Mouse (Mus musculus): Measurements from ENCODE around the gene Slc16a13.

- TF ChIP-seq EP300 (IDR thresholded peaks at IDR 0.05; ENCODE audit: insufficient read depth, low read depth, low read length) (no peak), POLR2A (IDR thresholded peaks at IDR 0.05; ENCODE audit: insufficient read depth, low read depth, low read length) (no peak)
Measured at GRCm38 (mm10) chr11:70247136-70247845, 26.4 kb upstream of the Slc16a13 start.
